Mouse (Mus musculus): Measurements from ENCODE around the gene Cdk1. TPM values are rescaled to one million over a fixed set of nuclear protein-coding genes. Genes with fewer than 3 reads are reported as not detected.
"Not testable (repeated sequence)": the region's sequence is repeated elsewhere in the genome, so short reads cannot be mapped to it uniquely, and the experiment has no call there.

Cdk1 gene
- polyA plus RNA-seq, 1 experiment = 2.5 TPM

DNA sequence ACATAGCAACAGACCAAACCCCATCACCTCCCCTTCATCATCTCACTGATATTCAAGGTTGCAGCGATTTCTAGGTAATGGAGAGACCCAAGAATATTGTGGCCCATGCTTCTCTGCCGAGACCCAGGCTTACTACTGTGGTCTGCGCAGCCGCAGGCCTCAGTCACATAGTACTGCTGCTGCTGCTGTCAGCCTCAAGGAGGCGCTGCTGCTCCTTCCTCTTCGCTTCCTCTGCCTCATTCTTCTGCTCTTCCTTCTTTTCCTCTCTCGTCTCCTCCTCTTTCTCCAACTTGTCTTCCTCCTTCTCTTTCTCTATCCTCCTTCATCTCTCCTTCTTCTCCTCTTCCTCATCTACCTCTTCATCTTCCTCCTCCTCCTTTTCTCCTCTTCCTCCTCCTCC is 22.4 kb upstream of the Cdk1 start:
- no peak for TF ChIP-seq CTCF (IDR thresholded peaks at IDR 0.05; ENCODE audit: extremely low read depth, insufficient read depth, low read length)
- TF ChIP-seq POLR2A (IDR thresholded peaks at IDR 0.05; ENCODE audit: extremely low read depth, insufficient read depth, low read length) = no peak
- Histone ChIP-seq H3K4me1 (ENCODE audit: control insufficient read depth, insufficient read depth, low read length) (no peaks in the 10 kb centered on the region), H3K4me3 (ENCODE audit: insufficient read depth, low read length) (no peak overlapping the region), H3K27ac (ENCODE audit: insufficient read depth, low read length) (no peak overlapping the region)

DNA sequence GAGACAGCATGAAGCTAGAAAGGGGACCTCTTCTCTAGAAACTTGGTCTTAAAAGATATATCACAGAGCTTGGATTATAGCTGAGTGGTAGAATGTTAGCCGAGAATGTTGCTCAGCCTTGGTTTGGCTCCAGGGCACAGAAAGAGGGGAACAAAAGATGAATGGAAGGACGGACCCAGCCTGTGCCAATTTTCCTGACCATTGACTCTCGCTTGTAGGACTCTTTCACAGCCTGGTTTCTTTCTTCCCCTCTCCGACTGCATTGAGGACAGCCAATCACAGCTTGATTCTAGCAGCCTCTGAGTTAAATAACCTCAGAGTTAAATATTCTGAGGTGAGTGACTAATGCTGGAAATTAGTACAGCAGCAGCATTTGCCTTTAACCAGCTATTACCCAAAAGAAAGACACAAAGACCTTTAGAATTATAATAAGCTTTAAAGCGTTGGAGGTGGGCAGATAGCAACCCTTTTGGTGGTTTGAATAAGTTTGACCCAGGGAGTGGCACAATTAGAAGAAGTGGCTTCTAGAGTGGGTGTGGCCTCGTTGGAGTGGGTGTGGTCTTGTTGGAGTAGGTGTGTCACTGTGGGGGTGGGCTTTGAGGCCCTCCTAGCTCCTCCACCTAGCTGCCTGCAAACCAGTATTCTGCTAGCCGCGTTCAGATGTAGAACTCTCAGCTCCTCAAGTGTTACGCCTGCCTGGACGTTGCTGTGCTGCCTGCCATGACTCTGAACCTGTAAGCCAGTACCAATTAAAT is 21.2 kb upstream of the Cdk1 start:
- H3K27ac ChIP-seq (ENCODE audit: insufficient read depth, low read length) = no peak overlapping the region
- H3K4me3 ChIP-seq (ENCODE audit: insufficient read depth, low read length) = no peak overlapping the region
- H3K4me1 ChIP-seq (ENCODE audit: control insufficient read depth, insufficient read depth, low read length) = no peaks in the 10 kb centered on the region
- TF ChIP-seq POLR2A (IDR thresholded peaks at IDR 0.05; ENCODE audit: extremely low read depth, insufficient read depth, low read length) (no peak), CTCF (IDR thresholded peaks at IDR 0.05; ENCODE audit: extremely low read depth, insufficient read depth, low read length) (no peak)

DNA sequence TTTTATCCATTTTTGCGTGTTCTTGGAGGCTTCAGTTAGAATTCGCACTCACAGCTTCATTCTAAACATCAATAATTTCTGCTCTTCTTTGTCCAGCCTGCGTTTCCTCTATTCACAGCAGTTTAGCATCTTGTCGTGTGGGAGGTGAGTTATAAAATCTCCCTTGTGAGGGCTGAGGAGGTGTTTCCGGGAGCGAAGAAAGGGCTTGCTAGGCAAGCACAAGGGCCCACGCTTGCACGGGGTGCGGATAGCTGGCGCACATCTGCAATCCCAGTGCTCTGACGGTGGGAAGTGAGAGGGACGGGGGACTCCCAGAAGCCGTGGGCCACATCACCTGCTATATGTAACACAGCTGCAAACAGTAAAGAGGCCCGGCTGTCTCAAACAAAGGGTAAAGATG is 19.3 kb upstream of the Cdk1 start:
- Histone ChIP-seq H3K4me1 (ENCODE audit: control insufficient read depth, insufficient read depth, low read length) (no peaks in the 10 kb centered on the region), H3K27ac (ENCODE audit: insufficient read depth, low read length) (no peak overlapping the region), H3K4me3 (ENCODE audit: insufficient read depth, low read length) (no peak overlapping the region)
- TF ChIP-seq POLR2A (IDR thresholded peaks at IDR 0.05; ENCODE audit: extremely low read depth, insufficient read depth, low read length) (no peak), CTCF (IDR thresholded peaks at IDR 0.05; ENCODE audit: extremely low read depth, insufficient read depth, low read length) (no peak)

DNA sequence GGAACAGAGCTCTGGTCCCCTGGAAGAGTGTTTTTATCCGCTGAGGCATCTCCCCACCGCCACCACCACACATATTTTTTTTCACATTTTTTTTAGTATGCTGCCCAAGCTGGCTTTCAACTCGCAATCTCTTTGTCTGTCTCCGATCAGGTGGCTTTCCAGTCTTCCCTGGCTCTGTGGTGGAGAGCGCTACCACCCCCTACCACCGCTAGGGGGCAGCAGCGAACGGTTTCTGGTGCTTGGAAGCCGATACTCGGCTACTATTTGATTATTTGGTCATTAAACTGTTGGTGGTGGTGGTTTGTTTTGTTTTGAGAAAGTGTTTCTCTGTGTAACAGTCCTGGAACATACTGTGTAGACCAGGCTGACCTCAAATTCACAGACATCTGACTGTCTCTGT is 18.7 kb upstream of the Cdk1 start:
- Histone ChIP-seq H3K4me1 (ENCODE audit: control insufficient read depth, insufficient read depth, low read length) (no peaks in the 10 kb centered on the region), H3K27ac (ENCODE audit: insufficient read depth, low read length) (no peak overlapping the region), H3K4me3 (ENCODE audit: insufficient read depth, low read length) (no peak overlapping the region)
- TF ChIP-seq CTCF (IDR thresholded peaks at IDR 0.05; ENCODE audit: extremely low read depth, insufficient read depth, low read length) (peak; percentile 68), POLR2A (IDR thresholded peaks at IDR 0.05; ENCODE audit: extremely low read depth, insufficient read depth, low read length) (no peak)

DNA sequence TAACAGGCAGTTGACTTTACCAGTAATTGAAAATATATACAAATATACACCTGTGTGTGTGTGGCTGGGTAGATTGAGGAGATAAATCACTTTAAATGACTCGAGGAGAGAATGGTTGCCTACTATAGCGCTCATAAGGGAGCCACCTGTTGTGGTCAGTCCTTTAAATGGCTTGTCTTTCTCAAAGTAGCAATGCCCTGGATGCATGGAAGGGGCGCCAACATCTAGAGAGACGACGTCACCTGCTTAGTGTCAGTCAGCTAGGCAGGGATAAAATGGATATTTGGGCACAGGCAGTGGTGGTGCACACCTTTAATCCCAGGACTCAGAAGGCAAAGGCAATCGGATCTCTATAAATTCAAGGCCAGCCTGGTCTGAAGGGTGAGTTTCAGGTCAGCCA is 16.6 kb upstream of the Cdk1 start:
- Histone ChIP-seq H3K4me3 (ENCODE audit: insufficient read depth, low read length) (no peak overlapping the region), H3K27ac (ENCODE audit: insufficient read depth, low read length) (no peak overlapping the region), H3K4me1 (ENCODE audit: control insufficient read depth, insufficient read depth, low read length) (no peaks in the 10 kb centered on the region)
- no peak for TF ChIP-seq POLR2A (IDR thresholded peaks at IDR 0.05; ENCODE audit: extremely low read depth, insufficient read depth, low read length)
- no peak for TF ChIP-seq CTCF (IDR thresholded peaks at IDR 0.05; ENCODE audit: extremely low read depth, insufficient read depth, low read length)

DNA sequence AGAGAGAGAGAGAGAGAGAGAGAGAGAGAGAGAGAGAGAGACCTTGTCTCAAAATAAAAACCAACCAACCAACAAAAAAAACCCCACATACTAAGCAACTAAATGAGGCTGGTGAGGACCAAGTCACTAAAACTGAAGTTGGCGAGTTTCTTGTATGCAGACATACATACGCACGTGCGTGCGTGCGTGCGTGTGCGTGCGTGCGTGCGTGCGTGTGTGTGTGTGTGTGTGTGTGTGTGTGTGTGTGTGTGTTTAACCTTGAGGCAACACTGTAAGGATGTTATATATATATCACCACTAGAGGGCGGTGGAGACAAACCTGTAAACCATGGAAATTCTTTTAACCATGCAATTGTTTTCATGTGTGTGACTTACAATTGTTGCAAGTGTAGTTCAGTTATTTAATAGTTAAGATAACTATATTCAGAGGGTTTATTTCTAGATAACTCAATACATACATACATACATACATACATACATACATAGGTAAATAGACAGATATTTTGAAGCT is 14.2 kb upstream of the Cdk1 start:
- Histone ChIP-seq H3K27ac (ENCODE audit: insufficient read depth, low read length) (no peak overlapping the region), H3K4me1 (ENCODE audit: control insufficient read depth, insufficient read depth, low read length) (no peaks in the 10 kb centered on the region), H3K4me3 (ENCODE audit: insufficient read depth, low read length) (no peak overlapping the region)
- TF ChIP-seq POLR2A (IDR thresholded peaks at IDR 0.05; ENCODE audit: extremely low read depth, insufficient read depth, low read length) (no peak), CTCF (IDR thresholded peaks at IDR 0.05; ENCODE audit: extremely low read depth, insufficient read depth, low read length) (no peak)

DNA sequence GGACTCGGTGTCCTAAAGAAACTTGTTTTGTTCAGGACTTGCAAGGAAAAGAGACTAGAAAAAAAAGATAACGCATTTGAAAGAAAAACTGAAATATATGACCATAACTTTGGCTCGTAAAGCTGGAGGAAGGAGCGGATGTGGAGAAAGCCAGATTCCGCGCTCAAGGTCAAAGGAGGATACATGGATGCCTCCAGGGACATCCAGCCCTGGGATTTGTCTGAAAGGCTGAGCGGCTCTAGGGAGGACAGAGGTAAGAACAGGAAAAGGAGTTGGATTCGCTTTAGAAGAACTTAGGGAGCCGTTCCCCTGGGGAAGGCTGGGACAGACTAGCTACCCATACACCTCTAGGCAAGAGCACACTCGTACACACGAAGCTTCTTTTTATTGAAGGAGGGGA is 13.5 kb upstream of the Cdk1 start:
- TF ChIP-seq CTCF (IDR thresholded peaks at IDR 0.05; ENCODE audit: extremely low read depth, insufficient read depth, low read length) (no peak), POLR2A (IDR thresholded peaks at IDR 0.05; ENCODE audit: extremely low read depth, insufficient read depth, low read length) (no peak)
- Histone ChIP-seq H3K4me3 (ENCODE audit: insufficient read depth, low read length) (no peak overlapping the region), H3K4me1 (ENCODE audit: control insufficient read depth, insufficient read depth, low read length) (no peaks in the 10 kb centered on the region), H3K27ac (ENCODE audit: insufficient read depth, low read length) (no peak overlapping the region)

DNA sequence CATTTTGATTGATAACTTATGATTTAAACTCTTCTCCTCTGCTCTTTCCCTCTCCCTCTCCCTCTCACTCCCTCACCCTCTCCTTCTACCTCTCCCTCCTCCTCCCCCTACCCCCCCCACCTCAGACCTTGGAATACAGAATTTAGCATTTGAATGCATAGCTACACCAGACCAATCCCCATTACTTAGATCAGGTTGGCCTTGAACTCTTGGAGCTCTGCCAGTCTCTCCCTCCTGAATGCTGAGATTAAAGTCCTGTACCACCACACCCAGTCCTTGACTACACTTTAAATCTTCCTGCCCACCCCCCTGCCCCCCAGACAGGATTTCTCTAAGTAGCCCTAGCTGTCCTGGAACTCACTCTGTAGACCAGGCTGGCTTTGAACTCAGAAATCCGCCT is 6.9 kb upstream of the Cdk1 start:
- TF ChIP-seq POLR2A (IDR thresholded peaks at IDR 0.05; ENCODE audit: extremely low read depth, insufficient read depth, low read length) = no peak
- TF ChIP-seq CTCF (IDR thresholded peaks at IDR 0.05; ENCODE audit: extremely low read depth, insufficient read depth, low read length) = no peak
- Histone ChIP-seq H3K4me1 (ENCODE audit: control insufficient read depth, insufficient read depth, low read length) (no peaks in the 10 kb centered on the region), H3K4me3 (ENCODE audit: insufficient read depth, low read length) (no peak overlapping the region), H3K27ac (ENCODE audit: insufficient read depth, low read length) (no peak overlapping the region)

DNA sequence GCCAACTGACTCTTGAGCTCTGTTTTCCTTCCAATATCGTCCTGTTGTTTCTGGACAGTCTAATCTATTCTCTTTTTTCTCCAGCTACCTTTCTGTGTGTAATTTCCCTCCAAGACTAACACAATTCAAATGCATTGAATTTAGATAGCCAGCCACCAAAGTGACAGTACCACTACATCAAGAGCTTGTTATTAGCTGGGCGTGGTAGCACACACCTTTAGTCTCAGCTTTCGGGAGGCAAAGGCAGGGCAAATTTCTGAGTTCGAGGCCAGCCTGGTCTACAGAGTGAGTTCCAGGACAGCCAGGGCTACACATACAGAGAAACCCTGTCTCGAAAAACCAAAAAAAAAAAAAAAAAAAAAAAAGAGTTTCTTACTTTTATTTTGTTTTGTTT is 345 bp upstream of the Cdk1 start:
- H3K4me1 ChIP-seq (ENCODE audit: control insufficient read depth, insufficient read depth, low read length); H3K27ac ChIP-seq (ENCODE audit: insufficient read depth, low read length); H3K4me3 ChIP-seq (ENCODE audit: insufficient read depth, low read length): not testable (repeated sequence)

DNA sequence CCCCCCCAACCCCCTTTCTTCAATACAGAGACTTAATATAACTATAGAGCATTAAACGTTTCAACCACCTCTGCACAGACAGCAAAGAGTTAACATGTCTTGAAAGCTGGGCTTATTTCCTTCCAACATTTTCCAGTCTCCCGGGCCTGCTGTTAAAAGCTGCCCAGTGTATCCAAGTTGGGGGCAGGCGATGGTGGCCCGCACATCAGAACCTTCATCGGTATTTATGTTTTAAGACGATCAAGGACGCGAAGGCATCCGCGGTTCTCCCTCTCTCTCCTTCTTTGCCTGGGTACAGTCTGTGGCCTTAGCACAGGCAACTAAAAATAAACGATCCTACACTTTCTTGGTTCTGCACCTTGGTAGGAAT is 911 bp downstream of the Cdk1 start:
- Histone ChIP-seq H3K27ac (ENCODE audit: insufficient read depth, low read length) (no peak overlapping the region), H3K4me1 (ENCODE audit: control insufficient read depth, insufficient read depth, low read length) (no peaks in the 10 kb centered on the region), H3K4me3 (ENCODE audit: insufficient read depth, low read length) (no peak overlapping the region; the same call in 1 of the 2 replicates)
- TF ChIP-seq POLR2A (IDR thresholded peaks at IDR 0.05; ENCODE audit: extremely low read depth, insufficient read depth, low read length) (no peak), CTCF (IDR thresholded peaks at IDR 0.05; ENCODE audit: extremely low read depth, insufficient read depth, low read length) (no peak)
